In the genomic region with DNA sequence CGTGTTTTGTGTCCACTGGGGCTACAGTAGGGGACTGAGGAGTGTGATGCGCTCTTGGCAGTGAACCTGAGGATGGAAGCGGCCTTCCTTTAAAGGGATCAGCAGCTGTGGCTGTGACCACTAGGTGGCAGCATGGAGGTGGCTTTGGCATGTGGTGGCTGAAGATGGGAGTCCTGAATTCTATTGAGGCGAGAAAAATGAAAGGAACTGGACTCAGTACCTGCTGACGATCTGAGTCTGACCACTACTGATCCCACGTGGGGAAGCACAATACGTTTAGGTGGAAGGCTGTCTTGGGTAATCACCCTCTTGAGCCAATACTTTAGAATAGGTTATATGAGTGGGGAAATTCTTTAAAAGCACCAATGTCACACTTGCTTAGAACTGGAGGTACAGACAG, we compare ENCODE assay signal across 9 mouse cellular contexts. TPM values are rescaled to one million over a fixed set of nuclear protein-coding genes. Genes with fewer than 3 reads are reported as not detected.
A peak's percentile ranks its signal among the peaks of the same experiment; 100 is the strongest.
DNase-seq lines count a peak whose midpoint lies in the region; ATAC-seq and TF ChIP-seq lines count a peak whose summit lies in the region.
"Had no signal": no experiment of that assay in that cellular context is flagged by ENCODE, and none has a peak within 500 bp of the region (broad histone marks: within the 10 kb centered on the region; RNA-seq: fewer than 3 reads in every experiment).

No protein-coding gene starts in this region.

- no peaks in the 10 kb centered on the region for H3K4me1 ChIP-seq in liver, embryonic 14.5 days (replicated peaks; ENCODE audit: control insufficient read depth in 2 of 2, insufficient read depth in 2 of 2, low read length in 1 of 2)
- H3K4me1 ChIP-seq: limb, embryonic 12.5 days had no signal

- no peak overlapping the region for H3K4me3 ChIP-seq in gastrocnemius, adult 2 months
- no peak overlapping the region for H3K4me3 ChIP-seq in liver, embryonic 14.5 days (ENCODE audit: insufficient read depth in 1 of 2, low read depth in 2 of 2, low read length in 2 of 2)
- H3K4me3 ChIP-seq: limb, embryonic 12.5 days had no signal

- H3K36me3 ChIP-seq in liver, embryonic 14.5 days (replicated peaks; ENCODE audit: control insufficient read depth, insufficient read depth, low read depth) = no peaks in the 10 kb centered on the region
- H3K36me3 ChIP-seq: limb, embryonic 12.5 days had no signal

- no peak overlapping the region for H3K27ac ChIP-seq in gastrocnemius, adult 2 months
- H3K27ac ChIP-seq in liver, embryonic 14.5 days = no peak overlapping the region
- H3K27ac ChIP-seq: limb, embryonic 12.5 days had no signal

- no peaks in the 10 kb centered on the region for H3K9me3 ChIP-seq in liver, embryonic 14.5 days (ENCODE audit: control insufficient read depth, low read length)
- H3K9me3 ChIP-seq: limb, embryonic 12.5 days had no signal

- no peaks in the 10 kb centered on the region for H3K27me3 ChIP-seq in liver, embryonic 14.5 days (ENCODE audit: control insufficient read depth, insufficient read depth, low read length)
- H3K27me3 ChIP-seq: limb, embryonic 12.5 days had no signal

- no peak overlapping the region for H3K9ac ChIP-seq in liver, embryonic 14.5 days (replicated peaks)
- H3K9ac ChIP-seq: limb, embryonic 12.5 days had no signal

- 9% methylated on average over 7 of the region's 7 CpGs for WGBS in liver, embryonic 14.5 days (ENCODE audit: insufficient replicate concordance)

- intact Hi-C loops in gastrocnemius, adult 2 months (cut with DNase I) = loop anchor here (1.0 to 2.0 kb wide), 2 partner anchors 66 to 101 kb away; no protein-coding TSS in a partner anchor

- H3K4me2 ChIP-seq in liver, embryonic 14.5 days (ENCODE audit: low read depth) = no peak overlapping the region
- H3K4me2 ChIP-seq: limb, embryonic 12.5 days had no signal

- ATAC-seq in liver, embryonic 14.5 days (ENCODE audit: insufficient read depth) = no peak

- DNase-seq in B cell, adult 2 months = peak; percentile 83 to 84
- DNase-seq in NIH3T3 (ENCODE audit: low read depth) = peak; percentile 91
- peak; percentile 79 for DNase-seq in cerebellum, adult 9-10 months
- peak; percentile 86 for DNase-seq in gastrocnemius, adult 2 months
- DNase-seq in kidney, postnatal 10 days = peak; percentile 92
- peak; percentile 35 to 51 (median 45) for DNase-seq in liver, embryonic 14.5 days (ENCODE audit: low read depth in 3 of 3, low spot score in 3 of 3)
- peak; percentile 68 for DNase-seq in retina, adult 2 months (ENCODE audit: low read depth, low spot score)
- DNase-seq in thymus, postnatal 36 days = peak; percentile 77 to 83

- peak; percentile 83 for TF ChIP-seq CTCF in gastrocnemius, adult 2 months (IDR thresholded peaks at IDR 0.05)
- peak; percentile 98 for TF ChIP-seq CTCF in liver, embryonic 14.5 days (IDR thresholded peaks at IDR 0.05; ENCODE audit: low read depth)

- no peak for TF ChIP-seq EP300 in liver, embryonic 14.5 days (IDR thresholded peaks at IDR 0.05; ENCODE audit: low read depth)

RNA-seq across cellular contexts. Expression of a gene that starts 29.9 kb away (rescaled TPM):
- total RNA-seq in gastrocnemius, adult 2 months (2021) = 10 to 100 TPM; 15.0 to 15.3 TPM
- polyA plus RNA-seq in liver, embryonic 14.5 days (2012; rRNA removed) = 3.8 and 12.4 TPM in 2 replicates
- 18.1 and 20.4 TPM in 2 replicates for polyA plus RNA-seq in liver, embryonic 14.5 days (2014; fragmentation: Nextera tagmentation; extraction: Ambion mirVana)
